Mouse (Mus musculus) hindbrain, postnatal 0 days (tissue): ENCODE results near the gene Brca1. TPM values are rescaled to one million over a fixed set of nuclear protein-coding genes. Genes with fewer than 3 reads are reported as not detected.

Experiments used
- ATAC-seq: fragments of 200-750 bp; cut with Nextera tagmentation; 2 replicates; pipeline ENCODE4 v1.8.0; 2017; ENCODE audit warnings: mild to moderate bottlenecking, moderate TSS enrichment, moderate library complexity
- DNase-seq: peaks from one replicate; pipeline ENCODE4 v3.0.0-alpha.2; 2015; ENCODE audit warnings: low spot score
- H3K27ac ChIP-seq: fragments of 300-500 bp; sonication (generic); 2 replicates; pipeline ENCODE4 v1.5.1; 2014; ENCODE audit warnings: mild to moderate bottlenecking
- H3K27me3 ChIP-seq: fragments of 300-500 bp; sonication (generic); 2 replicates; pipeline ENCODE4 v1.6.1; 2014; ENCODE audit warnings: low read length, mixed read lengths; ENCODE audit not compliant: insufficient read depth
- H3K36me3 ChIP-seq: fragments of 300-500 bp; sonication (generic); 2 replicates; pipeline ENCODE4 v1.6.1; 2014; ENCODE audit warnings: low read length, mixed read lengths; ENCODE audit not compliant: insufficient read depth
- H3K4me1 ChIP-seq: fragments of 300-500 bp; sonication (generic); 2 replicates; pipeline ENCODE4 v1.6.1; 2014; ENCODE audit warnings: antibody characterized with exemption, low read length, mixed read lengths; ENCODE audit not compliant: insufficient read depth
- H3K4me2 ChIP-seq: fragments of 300-500 bp; sonication (generic); 2 replicates; pipeline ENCODE4 v1.6.1; 2014; ENCODE audit warnings: low read depth, mild to moderate bottlenecking, low read length, moderate library complexity, mixed read lengths
- H3K4me3 ChIP-seq: fragments of 300-500 bp; sonication (generic); 2 replicates; pipeline ENCODE4 v1.5.1; 2014; ENCODE audit warnings: low read length
- H3K9ac ChIP-seq: fragments of 300-500 bp; sonication (generic); replicated peaks from 2 replicates; pipeline ENCODE4 v1.6.1; 2014; ENCODE audit warnings: mild to moderate bottlenecking, low read length, moderate library complexity, mixed read lengths
- H3K9me3 ChIP-seq: fragments of 300-500 bp; sonication (generic); 2 replicates; pipeline ENCODE4 v1.6.1; 2016; ENCODE audit warnings: low read length, mixed read lengths
- CTCF ChIP-seq: IDR thresholded peaks from 2 replicates; pipeline ENCODE4 v1.5.1; 2016; ENCODE audit warnings: antibody characterized with exemption, control low read depth, low read depth
- WGBS: fragments of 180-500 bp; shearing (Covaris S2); extraction: QIAGEN DNeasy Blood & Tissue Kit; methylation state at CpG from one replicate; pipeline ENCODE4 v1.1.7; 2014; 5-methylcytosine and 5-hydroxymethylcytosine counted together
- polyA plus RNA-seq: library from polyadenylated mRNA; unstranded; fragments of >200 nt; fragmentation: Nextera tagmentation; extraction: Ambion mirVana; gene quantifications from 2 replicates; pipeline ENCODE4 v1.2.1, GENCODE M21; 2015
- total RNA-seq: library from RNA; depleted of rRNA; stranded (reverse); fragments of >200 nt; gene quantifications from 2 replicates; pipeline ENCODE4 v1.2.3, GENCODE M21; 2014

Brca1 gene
- total and polyA plus RNA-seq, 2 experiments from 2014 or later: 2.4 to 8.5 TPM

DNA sequence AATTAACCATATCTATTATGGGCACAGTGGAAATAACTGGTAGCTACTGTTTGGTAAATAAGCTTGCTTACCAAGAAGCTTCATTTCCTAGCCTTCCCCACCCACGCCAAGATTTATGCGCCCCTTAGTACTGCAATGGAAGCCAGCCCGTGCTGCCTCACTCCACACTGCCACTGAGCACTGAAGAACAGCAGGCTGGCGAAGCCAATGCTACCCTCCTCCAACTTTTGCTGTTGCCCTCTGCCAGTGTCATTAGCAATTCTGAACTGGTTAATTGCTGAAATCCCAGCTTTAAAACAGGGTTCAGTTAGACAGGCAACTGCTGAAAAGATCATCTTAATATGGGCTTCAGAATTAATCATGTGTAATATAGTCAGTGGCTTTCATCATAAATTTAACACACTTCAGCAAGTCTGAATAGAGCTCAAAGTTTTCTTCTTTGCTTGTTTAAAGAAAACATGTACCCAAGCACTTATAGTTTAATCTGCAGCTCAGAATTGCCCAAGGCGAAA is 45.4 kb downstream of the Brca1 start:
- Histone ChIP-seq H3K9me3 (no peaks in the 10 kb centered on the region), H3K36me3 (peaks cover 4% of the 10 kb centered on the region; the same call in 1 of the 2 replicates), H3K27me3 (no peaks in the 10 kb centered on the region), H3K4me3 (no peak overlapping the region), H3K4me2 (no peak overlapping the region), H3K4me1 (no peaks in the 10 kb centered on the region), H3K9ac (no peak overlapping the region), H3K27ac (no peak overlapping the region)
- peak; percentile 5 for DNase-seq
- 78% methylated on average over 5 of the region's 5 CpGs for WGBS
- no peak for TF ChIP-seq CTCF
- ATAC-seq: no peak

DNA sequence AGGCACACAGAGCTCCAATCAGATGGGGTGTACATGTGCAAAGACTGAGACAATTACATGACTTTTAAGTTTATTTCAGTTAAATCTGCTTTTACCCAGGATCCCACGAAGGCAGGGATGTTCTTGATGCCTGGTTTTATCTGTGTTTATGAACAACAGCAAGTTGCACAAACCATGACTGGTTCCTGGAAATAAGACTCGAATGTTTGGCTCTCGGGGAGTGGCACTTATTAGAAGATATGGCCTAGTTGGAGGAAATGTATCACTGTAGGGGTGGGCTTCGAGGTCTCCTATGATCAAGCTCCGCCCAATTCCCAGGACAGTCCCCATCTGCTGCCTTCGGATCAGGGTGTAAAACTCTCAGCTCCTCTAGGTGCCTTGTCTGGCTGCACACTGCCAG is 65.6 kb downstream of the Brca1 start:
- H3K27ac ChIP-seq: no peak overlapping the region
- H3K9me3 ChIP-seq: no peaks in the 10 kb centered on the region
- H3K27me3 ChIP-seq: no peaks in the 10 kb centered on the region
- H3K4me2 ChIP-seq: no peak overlapping the region
- 73% methylated on average over 6 of the region's 6 CpGs for WGBS
- no peak overlapping the region for H3K9ac ChIP-seq
- DNase-seq: no peak
- ATAC-seq: no peak
- no peak for TF ChIP-seq CTCF
- no peaks in the 10 kb centered on the region for H3K36me3 ChIP-seq
- H3K4me3 ChIP-seq: no peak overlapping the region
- no peaks in the 10 kb centered on the region for H3K4me1 ChIP-seq

DNA sequence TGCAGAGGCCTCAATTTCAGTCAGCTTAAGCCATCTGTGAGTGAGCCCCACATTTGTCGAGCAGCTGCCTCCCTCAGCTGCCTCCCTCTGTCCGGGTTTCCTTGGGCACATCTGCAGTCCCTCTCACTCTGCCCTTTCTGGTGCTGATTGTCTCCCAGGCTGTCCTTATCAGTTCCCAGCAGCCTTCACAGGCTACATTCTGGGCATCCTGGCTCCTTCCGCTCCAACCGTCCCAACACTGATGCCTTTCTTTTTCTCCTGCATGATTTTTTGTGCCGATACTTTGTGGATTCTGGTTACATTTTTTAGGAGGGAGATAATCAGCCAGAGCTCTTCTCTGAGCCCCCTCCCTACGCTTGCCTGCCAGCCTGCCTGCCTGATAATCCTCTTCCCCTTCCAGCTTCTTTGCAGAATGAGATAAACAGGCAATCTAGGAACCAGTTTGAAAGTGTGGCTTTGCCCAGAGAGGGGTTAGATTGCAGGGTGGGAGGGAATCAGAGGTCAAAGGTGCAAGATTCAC is 66.2 kb downstream of the Brca1 start:
- TF ChIP-seq CTCF: no peak
- Histone ChIP-seq H3K27ac (no peak overlapping the region), H3K9me3 (no peaks in the 10 kb centered on the region), H3K4me2 (no peak overlapping the region), H3K9ac (no peak overlapping the region), H3K27me3 (no peaks in the 10 kb centered on the region), H3K36me3 (no peaks in the 10 kb centered on the region), H3K4me1 (no peaks in the 10 kb centered on the region), H3K4me3 (no peak overlapping the region)
- DNase-seq (no peak), ATAC-seq (no peak)
- 48% methylated on average over 6 of the region's 6 CpGs for WGBS

DNA sequence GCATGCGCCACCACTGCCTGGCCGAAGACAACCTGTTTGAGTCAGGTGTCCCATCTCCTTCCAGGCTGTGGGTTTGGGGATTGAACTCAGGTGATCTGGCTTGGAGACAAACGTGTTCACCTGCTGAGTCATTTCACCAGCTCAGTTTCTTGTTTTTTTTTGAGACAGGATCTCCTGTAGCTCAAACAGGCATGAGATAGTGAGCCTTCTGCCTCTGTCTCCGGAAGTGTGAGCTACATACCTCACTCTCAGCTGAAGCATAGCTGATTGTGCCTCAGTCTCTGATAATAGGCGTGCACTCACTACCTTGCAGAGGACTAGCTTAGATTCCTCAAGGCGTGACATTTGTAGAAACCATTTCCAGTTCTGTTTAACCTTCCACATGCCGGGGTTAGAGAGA is 66.9 kb downstream of the Brca1 start:
- H3K9me3 ChIP-seq: no peaks in the 10 kb centered on the region
- H3K4me1 ChIP-seq: no peaks in the 10 kb centered on the region
- WGBS: 84% methylated on average over 7 of the region's 7 CpGs
- H3K4me3 ChIP-seq: no peak overlapping the region
- no peak for ATAC-seq
- H3K27me3 ChIP-seq: no peaks in the 10 kb centered on the region
- no peak overlapping the region for H3K4me2 ChIP-seq
- TF ChIP-seq CTCF: no peak
- H3K27ac ChIP-seq: no peak overlapping the region
- no peaks in the 10 kb centered on the region for H3K36me3 ChIP-seq
- no peak overlapping the region for H3K9ac ChIP-seq
- DNase-seq: no peak

DNA sequence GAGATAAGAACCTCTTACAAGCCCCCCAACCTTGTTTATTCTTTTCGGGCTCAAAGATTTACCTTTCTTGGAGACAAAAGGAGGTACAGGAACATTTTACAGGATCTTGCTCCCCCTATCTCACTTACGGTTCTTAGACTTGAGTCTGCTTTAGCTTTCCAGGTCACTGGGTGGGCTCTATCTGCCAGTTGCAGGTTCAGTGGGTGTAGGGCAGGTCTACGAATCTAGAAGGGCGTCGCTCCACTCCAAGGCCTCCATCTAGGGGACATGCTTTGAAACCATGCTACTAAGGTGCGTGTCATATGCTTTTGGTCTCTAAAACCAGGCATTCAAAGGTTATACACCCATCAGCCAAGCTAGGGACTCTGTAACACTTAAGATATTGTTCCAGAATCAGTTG is 67.5 kb downstream of the Brca1 start:
- Histone ChIP-seq H3K4me2 (no peak overlapping the region), H3K4me1 (peaks cover 2% of the 10 kb centered on the region; the same call in 1 of the 2 replicates), H3K4me3 (no peak overlapping the region), H3K27ac (no peak overlapping the region), H3K27me3 (no peaks in the 10 kb centered on the region), H3K9me3 (no peaks in the 10 kb centered on the region), H3K9ac (no peak overlapping the region), H3K36me3 (no peaks in the 10 kb centered on the region)
- DNase-seq (no peak), ATAC-seq (no peak)
- WGBS: 72% methylated on average over 6 of the region's 6 CpGs
- no peak for TF ChIP-seq CTCF

DNA sequence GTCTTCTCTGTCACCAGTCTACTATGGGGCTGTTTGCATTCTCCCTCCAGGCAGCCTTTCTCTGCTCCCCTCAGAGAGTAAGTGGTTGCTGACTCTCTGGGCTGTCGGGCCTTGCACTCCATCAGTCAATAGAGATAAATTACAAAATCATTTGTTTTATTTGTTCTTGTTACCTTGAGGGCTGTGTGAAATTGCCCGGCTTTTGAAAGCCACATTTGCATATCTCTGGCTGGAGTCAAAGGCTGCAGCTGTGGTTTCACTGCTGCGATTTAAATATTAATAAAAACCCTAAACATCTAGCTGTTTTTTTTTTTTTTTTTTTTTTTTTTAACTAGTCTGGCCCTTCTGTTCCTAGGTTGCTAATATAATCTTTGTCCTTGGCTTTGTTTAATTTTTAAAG is 68.0 kb downstream of the Brca1 start:
- no peaks in the 10 kb centered on the region for H3K9me3 ChIP-seq
- no peaks in the 10 kb centered on the region for H3K27me3 ChIP-seq
- no peaks in the 10 kb centered on the region for H3K36me3 ChIP-seq
- WGBS: 18% methylated on average over 3 of the region's 3 CpGs
- TF ChIP-seq CTCF: no peak
- DNase-seq (no peak), ATAC-seq (no peak)
- no peak overlapping the region for H3K4me3 ChIP-seq
- no peak overlapping the region for H3K9ac ChIP-seq
- H3K4me2 ChIP-seq: no peak overlapping the region
- peaks cover 6% of the 10 kb centered on the region; the same call in 1 of the 2 replicates for H3K4me1 ChIP-seq
- H3K27ac ChIP-seq: no peak overlapping the region

DNA sequence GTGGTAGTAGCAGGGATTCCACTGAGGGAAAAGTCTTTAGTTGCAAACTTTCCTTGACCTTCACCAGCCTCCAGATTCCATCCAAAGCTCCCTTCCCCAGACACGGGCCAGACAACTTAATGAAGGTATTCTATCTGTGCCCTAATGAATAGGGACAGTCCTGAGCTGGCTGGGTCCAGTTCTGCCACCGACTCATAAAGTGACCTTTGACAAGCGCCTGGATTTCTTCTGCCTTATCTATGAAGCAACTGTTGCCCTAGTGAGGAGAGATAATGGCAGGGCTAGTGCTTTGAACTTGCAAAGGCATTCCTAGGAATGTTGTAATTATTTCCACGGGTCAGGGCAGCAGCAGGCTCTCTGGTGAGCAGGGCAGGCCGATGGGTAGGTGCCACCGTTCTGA is 70.8 kb downstream of the Brca1 start:
- DNase-seq (no peak), ATAC-seq (no peak)
- Histone ChIP-seq H3K4me3 (no peak overlapping the region), H3K4me2 (no peak overlapping the region), H3K36me3 (no peaks in the 10 kb centered on the region), H3K9ac (no peak overlapping the region), H3K27ac (no peak overlapping the region), H3K4me1 (peaks cover 12% of the 10 kb centered on the region), H3K9me3 (no peaks in the 10 kb centered on the region), H3K27me3 (no peaks in the 10 kb centered on the region)
- WGBS: 62% methylated on average over 6 of the region's 6 CpGs
- TF ChIP-seq CTCF: no peak
